In the genomic region with DNA sequence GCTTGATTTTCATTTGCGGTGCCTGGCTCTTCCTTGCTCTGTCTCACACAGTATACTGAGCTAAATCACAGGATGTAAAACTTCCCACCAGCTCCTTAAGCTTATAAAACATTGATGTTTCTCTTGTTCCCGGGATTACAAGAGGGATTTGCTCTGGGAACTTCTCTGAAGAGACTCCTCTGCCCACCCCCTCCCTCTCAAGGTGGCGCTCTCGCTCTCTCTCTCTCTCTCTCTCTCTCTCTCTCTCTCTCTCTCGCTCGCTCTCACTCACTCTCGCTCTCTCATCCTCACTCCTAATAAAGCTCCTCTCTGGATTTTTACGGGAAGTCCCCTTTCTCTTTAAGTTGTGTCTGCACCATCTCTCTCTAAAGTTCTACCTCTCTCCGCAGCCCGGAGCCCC, we compare ENCODE assay signal across 12 mouse cellular contexts. TPM values are rescaled to one million over a fixed set of nuclear protein-coding genes. Genes with fewer than 3 reads are reported as not detected.
DNase-seq lines count a peak whose midpoint lies in the region; ATAC-seq lines count a peak whose summit lies in the region.
"Had no signal": no experiment of that assay in that cellular context is flagged by ENCODE, and none has a peak within 500 bp of the region (broad histone marks: within the 10 kb centered on the region; RNA-seq: fewer than 3 reads in every experiment).

No protein-coding gene starts in this region.

- H3K27ac ChIP-seq in intestine, embryonic 14.5 days (ENCODE audit: low read depth), result no peak overlapping the region; the same call in 1 of the 2 replicates
- H3K27ac ChIP-seq in intestine, embryonic 16.5 days (ENCODE audit: low read length), result no peak overlapping the region
- H3K27ac ChIP-seq in limb, embryonic 11.5 days (replicated peaks; ENCODE audit: low read depth, low read length), result no peak overlapping the region

- H3K9ac ChIP-seq in intestine, embryonic 14.5 days (ENCODE audit: low read length), result 0 out of 2 replicates have a peak overlapping the region, but pooled peaks have one; percentile 7
- no peak overlapping the region for H3K9ac ChIP-seq in intestine, embryonic 16.5 days (ENCODE audit: low read depth, low read length)
- 0 out of 2 replicates have a peak overlapping the region, but pooled peaks have one; percentile 4 for H3K9ac ChIP-seq in limb, embryonic 11.5 days (ENCODE audit: low read length)

- ATAC-seq in intestine, embryonic 14.5 days (replicated peaks; ENCODE audit: low FRiP score, low TSS enrichment, low read depth), result no peak
- no peak for ATAC-seq in intestine, embryonic 16.5 days
- no peak for ATAC-seq in limb, embryonic 11.5 days (ENCODE audit: insufficient number of reproducible peaks, low FRiP score, low TSS enrichment, low read depth)

- WGBS in intestine, embryonic 14.5 days, result 25% methylated on average over 10 of the region's 10 CpGs
- WGBS in intestine, embryonic 16.5 days, result 33% methylated on average over 10 of the region's 10 CpGs
- 31% methylated on average over 10 of the region's 10 CpGs for WGBS in limb, embryonic 11.5 days

- DNase-seq in intestine, embryonic 14.5 days (ENCODE audit: low spot score), result no peak
- DNase-seq in brain, adult 2 months (ENCODE audit: low read depth, low spot score), result peak; percentile 36
- peak; percentile 50 for DNase-seq in embryo, embryonic 11 days
- DNase-seq in limb, embryonic 11.5 days (ENCODE audit: low spot score), result no peak
- no peak for DNase-seq in urinary bladder, postnatal 36 days (ENCODE audit: low spot score in 2 of 2)
- no peak for DNase-seq in adrenal gland, postnatal 36 days
- no peak for DNase-seq in gastrocnemius, postnatal 25 days
- DNase-seq: cerebellum, adult 11-12 months had no signal

- H3K4me2 ChIP-seq in intestine, embryonic 14.5 days (ENCODE audit: low read length), result peak overlapping the region; percentile 13; the same call in 1 of the 2 replicates
- no peak overlapping the region for H3K4me2 ChIP-seq in intestine, embryonic 16.5 days (ENCODE audit: low read depth, low read length)
- H3K4me2 ChIP-seq in limb, embryonic 11.5 days (ENCODE audit: low read depth, severe bottlenecking), result no peak overlapping the region

- H3K27me3 ChIP-seq in intestine, embryonic 14.5 days (replicated peaks; ENCODE audit: control insufficient read depth, insufficient read depth, low read length), result no peaks in the 10 kb centered on the region
- H3K27me3 ChIP-seq in intestine, embryonic 16.5 days (replicated peaks; ENCODE audit: control insufficient read depth, insufficient read depth, low read length), result no peaks in the 10 kb centered on the region
- no peaks in the 10 kb centered on the region for H3K27me3 ChIP-seq in limb, embryonic 11.5 days (ENCODE audit: control insufficient read depth, insufficient read depth, low read length)

- peaks cover 26% of the 10 kb centered on the region for H3K4me1 ChIP-seq in intestine, embryonic 14.5 days (replicated peaks; ENCODE audit: control insufficient read depth, insufficient read depth, low read length)
- H3K4me1 ChIP-seq in intestine, embryonic 16.5 days (ENCODE audit: control insufficient read depth, insufficient read depth, low read length), result peaks cover 15% of the 10 kb centered on the region
- H3K4me1 ChIP-seq in limb, embryonic 11.5 days (ENCODE audit: control insufficient read depth, insufficient read depth, low read length), result peaks cover 7% of the 10 kb centered on the region

- H3K9me3 ChIP-seq in intestine, embryonic 14.5 days (ENCODE audit: control insufficient read depth, low read length), result no peaks in the 10 kb centered on the region
- H3K9me3 ChIP-seq in intestine, embryonic 16.5 days (ENCODE audit: control insufficient read depth, low read length), result no peaks in the 10 kb centered on the region
- H3K9me3 ChIP-seq in limb, embryonic 11.5 days (ENCODE audit: control insufficient read depth, low read length), result no peaks in the 10 kb centered on the region

- H3K36me3 ChIP-seq in intestine, embryonic 14.5 days (ENCODE audit: control insufficient read depth, insufficient read depth, low read length), result no peaks in the 10 kb centered on the region
- H3K36me3 ChIP-seq in intestine, embryonic 16.5 days (ENCODE audit: control insufficient read depth, insufficient read depth, low read length), result no peaks in the 10 kb centered on the region
- H3K36me3 ChIP-seq in limb, embryonic 11.5 days (ENCODE audit: control insufficient read depth, insufficient read depth, low read length), result no peaks in the 10 kb centered on the region

- H3K4me3 ChIP-seq in intestine, embryonic 14.5 days (ENCODE audit: low read depth, low read length), result no peak overlapping the region
- H3K4me3 ChIP-seq in intestine, embryonic 16.5 days (ENCODE audit: low read length), result no peak overlapping the region
- no peak overlapping the region for H3K4me3 ChIP-seq in limb, embryonic 11.5 days (ENCODE audit: low read depth, low read length)

RNA-seq across cellular contexts. Expression of a gene that starts 18.1 kb away (rescaled TPM):
- polyA plus RNA-seq in intestine, embryonic 14.5 days (2014; fragmentation: Nextera tagmentation; extraction: Ambion mirVana), result 1.5 and 1.8 TPM in 2 replicates
- polyA plus RNA-seq in intestine, embryonic 16.5 days (2015; fragmentation: Nextera tagmentation; extraction: Ambion mirVana), result 2.8 and 2.9 TPM in 2 replicates
- polyA plus RNA-seq in limb, embryonic 11.5 days (2014; fragmentation: Nextera tagmentation; extraction: Ambion mirVana), result 2.3 and 3.2 TPM in 2 replicates
- 1 to 10 TPM; 1.7 TPM for total RNA-seq in adrenal gland, postnatal 36 days (2021)
- total RNA-seq in gastrocnemius, postnatal 25 days (2021), result 1 to 10 TPM; 1.8 to 2.0 TPM

RNA-seq across cellular contexts. Expression of a gene that starts 46.9 kb away (rescaled TPM):
- not detected in 2 replicates for polyA plus RNA-seq in intestine, embryonic 14.5 days (2014; fragmentation: Nextera tagmentation; extraction: Ambion mirVana)
- not detected in 2 replicates for polyA plus RNA-seq in intestine, embryonic 16.5 days (2015; fragmentation: Nextera tagmentation; extraction: Ambion mirVana)
- not detected in 2 replicates for polyA plus RNA-seq in limb, embryonic 11.5 days (2014; fragmentation: Nextera tagmentation; extraction: Ambion mirVana)
- not detected for total RNA-seq in adrenal gland, postnatal 36 days (2021)
- not detected for total RNA-seq in gastrocnemius, postnatal 25 days (2021)
- total RNA-seq: adrenal gland, adult 18-20 months; layer of hippocampus, postnatal 14 days had no signal
- polyA plus RNA-seq: stomach, embryonic 16.5 days had no signal

Comparison
In these comparisons a context has a peak if more than half of its experiments do, and no peak if none do; other contexts are left out.
1. DNase-seq: peak in brain, adult 2 months (single experiment) and embryo, embryonic 11 days (single experiment); none in intestine, embryonic 14.5 days (single experiment), limb, embryonic 11.5 days (single experiment), urinary bladder, postnatal 36 days (0 of 2), adrenal gland, postnatal 36 days (0 of 2) and gastrocnemius, postnatal 25 days (single experiment).